In genomic region chr7:19359892-19360641, GRCm38 (mm10) we compare ENCODE assay signal across 8 mouse cellular contexts. TPM values are rescaled to one million over a fixed set of nuclear protein-coding genes. Genes with fewer than 3 reads are reported as not detected.
A peak's percentile ranks its signal among the peaks of the same experiment; 100 is the strongest.
DNase-seq lines count a peak whose midpoint lies in the region; ATAC-seq and TF ChIP-seq lines count a peak whose summit lies in the region.

No protein-coding gene starts in this region.

- peak; percentile 24; the same call in 1 of the 2 replicates for ATAC-seq in cerebellum, adult (ENCODE audit: insufficient number of reproducible peaks, low FRiP score, low TSS enrichment)
- ATAC-seq in forebrain, embryonic 12.5 days (ENCODE audit: low FRiP score) = peak; percentile 78
- peak; percentile 43 for ATAC-seq in heart, embryonic 16.5 days (replicated peaks; ENCODE audit: extremely low read depth, insufficient read depth, low FRiP score)
- peak; percentile 62 for ATAC-seq in liver, embryonic 16.5 days (ENCODE audit: low read depth)
- peak; percentile 83 for ATAC-seq in neural tube, embryonic 15.5 days (ENCODE audit: low FRiP score)

- H3K27me3 ChIP-seq in MEL (ENCODE audit: control insufficient read depth in 1 of 2, insufficient read depth in 2 of 2, low read length in 2 of 2) = no peaks in the 10 kb centered on the region
- H3K27me3 ChIP-seq in forebrain, embryonic 12.5 days = peaks cover 16% of the 10 kb centered on the region
- no peaks in the 10 kb centered on the region for H3K27me3 ChIP-seq in heart, embryonic 16.5 days (ENCODE audit: control insufficient read depth, insufficient read depth, low read length)
- no peaks in the 10 kb centered on the region for H3K27me3 ChIP-seq in liver, embryonic 16.5 days (ENCODE audit: control insufficient read depth, insufficient read depth, low read depth, low read length)
- H3K27me3 ChIP-seq in neural tube, embryonic 15.5 days (replicated peaks) = peaks cover 20% of the 10 kb centered on the region

- TF ChIP-seq EP300 in MEL (IDR thresholded peaks at IDR 0.05; ENCODE audit: low read depth in 1 of 2, low read length in 2 of 2) = no peak

- peak overlapping the region; percentile 75 for H3K27ac ChIP-seq in MEL (ENCODE audit: control insufficient read depth, low read depth, low read length)
- H3K27ac ChIP-seq in forebrain, embryonic 12.5 days = no peak overlapping the region
- H3K27ac ChIP-seq in heart, embryonic 16.5 days (ENCODE audit: low read length) = peak overlapping the region; percentile 93
- H3K27ac ChIP-seq in liver, embryonic 16.5 days (ENCODE audit: low read length) = peak overlapping the region; percentile 70
- peak overlapping the region; percentile 63 for H3K27ac ChIP-seq in neural tube, embryonic 15.5 days (replicated peaks)

- WGBS in forebrain, embryonic 12.5 days = under 1% methylated on average over 45 of the region's 45 CpGs
- WGBS in heart, embryonic 16.5 days = under 1% methylated on average over 45 of the region's 45 CpGs
- WGBS in liver, embryonic 16.5 days (ENCODE audit: insufficient replicate concordance) = under 1% methylated on average over 45 of the region's 45 CpGs
- WGBS in neural tube, embryonic 15.5 days = under 1% methylated on average over 45 of the region's 45 CpGs

- TF ChIP-seq CTCF in MEL (IDR thresholded peaks at IDR 0.05 in 2 of 3, conservative IDR thresholded peaks at IDR 0.05 in 1 of 3; ENCODE audit: control insufficient read depth in 1 of 3, insufficient read depth in 1 of 3, low read depth in 2 of 3, low read length in 3 of 3, poor library complexity in 1 of 3, severe bottlenecking in 1 of 3) = no peak

- H3K4me2 ChIP-seq in forebrain, embryonic 12.5 days = peak overlapping the region; percentile 97
- peak overlapping the region; percentile 94 for H3K4me2 ChIP-seq in heart, embryonic 16.5 days (ENCODE audit: low read depth, low read length)
- H3K4me2 ChIP-seq in liver, embryonic 16.5 days (ENCODE audit: low read depth, low read length) = peak overlapping the region; percentile 100
- peak overlapping the region; percentile 96 for H3K4me2 ChIP-seq in neural tube, embryonic 15.5 days

- 0 out of 4 replicates have a peak, but pooled peaks cover 0 to 2% of the 10 kb centered on the region in 2 experiments for H3K36me3 ChIP-seq in MEL (ENCODE audit: control insufficient read depth in 1 of 2, insufficient read depth in 2 of 2, low read length in 2 of 2)
- H3K36me3 ChIP-seq in forebrain, embryonic 12.5 days (replicated peaks) = peaks cover 25% of the 10 kb centered on the region
- peaks cover 10% of the 10 kb centered on the region; the same call in 1 of the 2 replicates for H3K36me3 ChIP-seq in heart, embryonic 16.5 days (ENCODE audit: control insufficient read depth, insufficient read depth)
- H3K36me3 ChIP-seq in liver, embryonic 16.5 days (ENCODE audit: control insufficient read depth, insufficient read depth) = peaks cover 2% of the 10 kb centered on the region; the same call in 1 of the 2 replicates
- H3K36me3 ChIP-seq in neural tube, embryonic 15.5 days = peaks cover 14% of the 10 kb centered on the region

- H3K79me2 ChIP-seq in MEL (ENCODE audit: control insufficient read depth, insufficient read depth, low read length, poor library complexity) = peaks cover 10% of the 10 kb centered on the region

- peak overlapping the region; percentile 58 to 66 for H3K4me3 ChIP-seq in MEL (ENCODE audit: control insufficient read depth in 1 of 2, insufficient read depth in 1 of 2, low read depth in 2 of 2, low read length in 2 of 2)
- H3K4me3 ChIP-seq in forebrain, embryonic 12.5 days (replicated peaks) = peak overlapping the region; percentile 66
- peak overlapping the region; percentile 60 for H3K4me3 ChIP-seq in heart, embryonic 16.5 days (ENCODE audit: low read length)
- H3K4me3 ChIP-seq in liver, embryonic 16.5 days (ENCODE audit: low read depth, low read length) = peak overlapping the region; percentile 77
- H3K4me3 ChIP-seq in neural tube, embryonic 15.5 days (replicated peaks) = peak overlapping the region; percentile 65

- peak overlapping the region; percentile 75 for H3K9ac ChIP-seq in MEL (ENCODE audit: control insufficient read depth, low read depth, low read length, poor library complexity, severe bottlenecking)
- peak overlapping the region; percentile 73 for H3K9ac ChIP-seq in forebrain, embryonic 12.5 days
- H3K9ac ChIP-seq in heart, embryonic 16.5 days (ENCODE audit: low read length) = peak overlapping the region; percentile 79
- H3K9ac ChIP-seq in liver, embryonic 16.5 days (ENCODE audit: low read depth, low read length) = peak overlapping the region; percentile 72
- H3K9ac ChIP-seq in neural tube, embryonic 15.5 days (replicated peaks) = peak overlapping the region; percentile 62

- H3K9me3 ChIP-seq in MEL (replicated peaks; ENCODE audit: insufficient read depth, low read length) = no peaks in the 10 kb centered on the region
- H3K9me3 ChIP-seq in forebrain, embryonic 12.5 days = no peaks in the 10 kb centered on the region
- no peaks in the 10 kb centered on the region for H3K9me3 ChIP-seq in heart, embryonic 16.5 days (replicated peaks; ENCODE audit: control insufficient read depth, low read length)
- H3K9me3 ChIP-seq in liver, embryonic 16.5 days (replicated peaks; ENCODE audit: control insufficient read depth, low read length) = no peaks in the 10 kb centered on the region
- H3K9me3 ChIP-seq in neural tube, embryonic 15.5 days (replicated peaks) = no peaks in the 10 kb centered on the region

- peak; percentile 94 for DNase-seq in MEL (ENCODE audit: low read depth, low spot score)
- peak; percentile 82 for DNase-seq in kidney, postnatal 14 days
- DNase-seq in thymus, postnatal 10 days (ENCODE audit: low spot score in 2 of 2) = peak; percentile 47 to 52

- no peak for TF ChIP-seq RAD21 in MEL (IDR thresholded peaks at IDR 0.05; ENCODE audit: low read depth, low read length)

- TF ChIP-seq POLR2A in MEL (IDR thresholded peaks at IDR 0.05; ENCODE audit: control insufficient read depth in 1 of 2, insufficient read depth in 1 of 2, low read depth in 1 of 2, low read length in 2 of 2, poor library complexity in 1 of 2) = peak; percentile 38 to 54; a peak in 3 of 4 replicates

- H3K4me1 ChIP-seq in MEL (ENCODE audit: control insufficient read depth in 1 of 2, insufficient read depth in 2 of 2, low read length in 2 of 2) = peaks cover 0 to 13% of the 10 kb centered on the region in 2 experiments; a peak in 2 of 4 replicates
- H3K4me1 ChIP-seq in forebrain, embryonic 12.5 days = peaks cover 46% of the 10 kb centered on the region
- H3K4me1 ChIP-seq in heart, embryonic 16.5 days (ENCODE audit: control insufficient read depth, insufficient read depth, low read length) = peaks cover 32% of the 10 kb centered on the region
- peaks cover 42% of the 10 kb centered on the region for H3K4me1 ChIP-seq in liver, embryonic 16.5 days (ENCODE audit: control insufficient read depth, low read depth, low read length)
- peaks cover 38% of the 10 kb centered on the region for H3K4me1 ChIP-seq in neural tube, embryonic 15.5 days

RNA-seq across cellular contexts. Expression of gene Ppp1r13l, which starts 0.5 kb away (rescaled TPM):
- 1.0 and 1.5 TPM in 2 replicates for total RNA-seq in MEL (2012; rRNA removed)
- 10 to 100 TPM in 1 of 2 experiments, not detected in 1; 15.9 TPM for polyA plus RNA-seq in MEL (2012; ENCODE audit: insufficient read depth in 1 of 2, insufficient read length in 2 of 2, low read depth in 1 of 2, low replicate concordance in 2 of 2, missing spikeins in 1 of 2)
- polyA plus RNA-seq in forebrain, embryonic 12.5 days (2016; fragmentation: Nextera tagmentation; extraction: Ambion mirVana) = 4.8 and 5.3 TPM in 2 replicates
- polyA plus RNA-seq in heart, embryonic 16.5 days (2015; fragmentation: Nextera tagmentation; extraction: Ambion mirVana) = 13.6 and 14.2 TPM in 2 replicates
- 0.57 and 0.85 TPM in 2 replicates for polyA plus RNA-seq in liver, embryonic 16.5 days (2015; fragmentation: Nextera tagmentation; extraction: Ambion mirVana)
- 1.9 and 2.1 TPM in 2 replicates for polyA plus RNA-seq in neural tube, embryonic 15.5 days (2015; fragmentation: Nextera tagmentation; extraction: Ambion mirVana)

RNA-seq across cellular contexts. Expression of gene Cd3eap, which starts 0.8 kb away (rescaled TPM):
- total RNA-seq in MEL (2012; rRNA removed) = 26.2 and 43.9 TPM in 2 replicates
- 10 to 100 TPM in 1 of 2 experiments, not detected in 1; 49.8 TPM for polyA plus RNA-seq in MEL (2012; ENCODE audit: insufficient read depth in 1 of 2, insufficient read length in 2 of 2, low read depth in 1 of 2, low replicate concordance in 2 of 2, missing spikeins in 1 of 2)
- polyA plus RNA-seq in forebrain, embryonic 12.5 days (2016; fragmentation: Nextera tagmentation; extraction: Ambion mirVana) = 24.7 and 24.8 TPM in 2 replicates
- polyA plus RNA-seq in heart, embryonic 16.5 days (2015; fragmentation: Nextera tagmentation; extraction: Ambion mirVana) = 16.2 and 16.7 TPM in 2 replicates
- polyA plus RNA-seq in liver, embryonic 16.5 days (2015; fragmentation: Nextera tagmentation; extraction: Ambion mirVana) = 6.8 TPM in 2 replicates
- 22.2 and 23.0 TPM in 2 replicates for polyA plus RNA-seq in neural tube, embryonic 15.5 days (2015; fragmentation: Nextera tagmentation; extraction: Ambion mirVana)

RNA-seq across cellular contexts. Expression of gene Ercc1, which starts 15.5 kb away (rescaled TPM):
- 22.2 and 25.9 TPM in 2 replicates for total RNA-seq in MEL (2012; rRNA removed)
- 10 to 100 TPM in 1 of 2 experiments, not detected in 1; 37.5 TPM for polyA plus RNA-seq in MEL (2012; ENCODE audit: insufficient read depth in 1 of 2, insufficient read length in 2 of 2, low read depth in 1 of 2, low replicate concordance in 2 of 2, missing spikeins in 1 of 2)
- 89.7 and 100 TPM in 2 replicates for polyA plus RNA-seq in forebrain, embryonic 12.5 days (2016; fragmentation: Nextera tagmentation; extraction: Ambion mirVana)
- 61.0 and 62.4 TPM in 2 replicates for polyA plus RNA-seq in heart, embryonic 16.5 days (2015; fragmentation: Nextera tagmentation; extraction: Ambion mirVana)
- 11.4 and 14.5 TPM in 2 replicates for polyA plus RNA-seq in liver, embryonic 16.5 days (2015; fragmentation: Nextera tagmentation; extraction: Ambion mirVana)
- 78.5 and 93.5 TPM in 2 replicates for polyA plus RNA-seq in neural tube, embryonic 15.5 days (2015; fragmentation: Nextera tagmentation; extraction: Ambion mirVana)

RNA-seq across cellular contexts. Expression of gene Ercc2, which starts 21.7 kb away (rescaled TPM):
- 29.4 and 34.4 TPM in 2 replicates for total RNA-seq in MEL (2012; rRNA removed)
- 10 to 100 TPM in 1 of 2 experiments, not detected in 1; 44.5 TPM for polyA plus RNA-seq in MEL (2012; ENCODE audit: insufficient read depth in 1 of 2, insufficient read length in 2 of 2, low read depth in 1 of 2, low replicate concordance in 2 of 2, missing spikeins in 1 of 2)
- polyA plus RNA-seq in forebrain, embryonic 12.5 days (2016; fragmentation: Nextera tagmentation; extraction: Ambion mirVana) = 23.3 and 23.7 TPM in 2 replicates
- polyA plus RNA-seq in heart, embryonic 16.5 days (2015; fragmentation: Nextera tagmentation; extraction: Ambion mirVana) = 11.1 and 12.8 TPM in 2 replicates
- 5.9 and 6.2 TPM in 2 replicates for polyA plus RNA-seq in liver, embryonic 16.5 days (2015; fragmentation: Nextera tagmentation; extraction: Ambion mirVana)
- polyA plus RNA-seq in neural tube, embryonic 15.5 days (2015; fragmentation: Nextera tagmentation; extraction: Ambion mirVana) = 21.6 and 22.2 TPM in 2 replicates

RNA-seq across cellular contexts. Expression of gene Klc3, which starts 43.8 kb away (rescaled TPM):
- 2.7 and 3.6 TPM in 2 replicates for total RNA-seq in MEL (2012; rRNA removed)
- polyA plus RNA-seq in MEL (2012; ENCODE audit: insufficient read depth in 1 of 2, insufficient read length in 2 of 2, low read depth in 1 of 2, low replicate concordance in 2 of 2, missing spikeins in 1 of 2) = under 1 TPM in 1 of 2 experiments, not detected in 1; 0.42 TPM
- 2.8 and 5.4 TPM in 2 replicates for polyA plus RNA-seq in forebrain, embryonic 12.5 days (2016; fragmentation: Nextera tagmentation; extraction: Ambion mirVana)
- polyA plus RNA-seq in heart, embryonic 16.5 days (2015; fragmentation: Nextera tagmentation; extraction: Ambion mirVana) = 4.1 and 5.0 TPM in 2 replicates
- polyA plus RNA-seq in liver, embryonic 16.5 days (2015; fragmentation: Nextera tagmentation; extraction: Ambion mirVana) = 0.34 and 0.51 TPM in 2 replicates
- 1.2 and 4.0 TPM in 2 replicates for polyA plus RNA-seq in neural tube, embryonic 15.5 days (2015; fragmentation: Nextera tagmentation; extraction: Ambion mirVana)

Comparison
In these comparisons a context has a peak if more than half of its experiments do, and no peak if none do; other contexts are left out.
1. ATAC-seq: peak in every context shown above with its lines; median percentile 83 in neural tube, embryonic 15.5 days; 78 in forebrain, embryonic 12.5 days; 62 in liver, embryonic 16.5 days; 43 in heart, embryonic 16.5 days; 24 in cerebellum, adult.